Mouse (Mus musculus): ENCODE data around the gene Tgfb1. TPM values are rescaled to one million over a fixed set of nuclear protein-coding genes. Genes with fewer than 3 reads are reported as not detected.
A peak's percentile ranks its signal among the peaks of the same experiment; 100 is the strongest.

The Tgfb1 gene
- polyA plus RNA-seq, 1 experiment from 2014 or later, result 0.84 TPM

GRCm38 (mm10) chr7:25658657-25659472, 27.9 kb upstream of the Tgfb1 start, which contains the start of the genes Bckdha and Exosc5:
Bckdha (minus strand) TSS chr7:25658981.
Exosc5 (plus strand) TSS chr7:25659164.
- Histone ChIP-seq H3K9ac (peak within 1 kb of the TSS; percentile 71), H3K4me1 (replicated peaks) (peaks cover 33% of the 10 kb centered on the region), H3K9me3 (no peaks in the 10 kb centered on the region), H3K27ac (replicated peaks) (peak within 1 kb of the TSS; percentile 84), H3K4me2 (peak within 1 kb of the TSS; percentile 67), H3K4me3 (peak within 1 kb of the TSS; percentile 69), H3K27me3 (no peaks in the 10 kb centered on the region), H3K36me3 (no peaks in the 10 kb centered on the region)
- under 1% methylated on average over 50 of the region's 50 CpGs for WGBS
- ATAC-seq (ENCODE audit: low FRiP score, low read depth), result peak; percentile 98

- no peak overlapping the region for H3K4me2 ChIP-seq
- no peaks in the 10 kb centered on the region for H3K9me3 ChIP-seq
- no peak overlapping the region for H3K4me3 ChIP-seq
- H3K27me3 ChIP-seq, result no peaks in the 10 kb centered on the region
- H3K9ac ChIP-seq, result no peak overlapping the region
- no peaks in the 10 kb centered on the region for H3K4me1 ChIP-seq (replicated peaks)
- ATAC-seq (ENCODE audit: low FRiP score, low read depth), result no peak
- H3K36me3 ChIP-seq, result peaks cover 26% of the 10 kb centered on the region
- no peak overlapping the region for H3K27ac ChIP-seq (replicated peaks)
- WGBS, result 96% methylated on average over 8 of the region's 8 CpGs
These were observed 20.4 kb upstream of the Tgfb1 start for GRCm38 (mm10) chr7:25666381-25666780.

- no peak overlapping the region for H3K9ac ChIP-seq
- H3K4me3 ChIP-seq, result no peak overlapping the region
- H3K27ac ChIP-seq (replicated peaks), result no peak overlapping the region
- no peak overlapping the region for H3K4me2 ChIP-seq
- H3K9me3 ChIP-seq, result no peaks in the 10 kb centered on the region
- 87% methylated on average over 10 of the region's 10 CpGs for WGBS
- peaks cover 23% of the 10 kb centered on the region for H3K36me3 ChIP-seq
- no peaks in the 10 kb centered on the region for H3K4me1 ChIP-seq (replicated peaks)
- no peak for ATAC-seq (ENCODE audit: low FRiP score, low read depth)
- peaks cover 12% of the 10 kb centered on the region for H3K27me3 ChIP-seq
These were observed 17.6 kb upstream of the Tgfb1 start for GRCm38 (mm10) chr7:25669158-25669557.

GRCm38 (mm10) chr7:25669631-25670030, 17.2 kb upstream of the Tgfb1 start:
- Histone ChIP-seq H3K9me3 (no peaks in the 10 kb centered on the region), H3K9ac (no peak overlapping the region), H3K36me3 (peaks cover 19% of the 10 kb centered on the region), H3K27ac (replicated peaks) (no peak overlapping the region), H3K4me3 (no peak overlapping the region), H3K4me2 (no peak overlapping the region), H3K4me1 (replicated peaks) (peaks cover 5% of the 10 kb centered on the region), H3K27me3 (peaks cover 13% of the 10 kb centered on the region)
- ATAC-seq (ENCODE audit: low FRiP score, low read depth), result no peak
- WGBS, result 80% methylated on average over 9 of the region's 9 CpGs

GRCm38 (mm10) chr7:25670096-25670495, 16.7 kb upstream of the Tgfb1 start:
- H3K9me3 ChIP-seq, result no peaks in the 10 kb centered on the region
- H3K27ac ChIP-seq (replicated peaks), result no peak overlapping the region
- H3K4me1 ChIP-seq (replicated peaks), result peaks cover 9% of the 10 kb centered on the region
- no peak overlapping the region for H3K9ac ChIP-seq
- WGBS, result 95% methylated on average over 4 of the region's 4 CpGs
- ATAC-seq (ENCODE audit: low FRiP score, low read depth), result no peak
- no peak overlapping the region for H3K4me3 ChIP-seq
- no peak overlapping the region for H3K4me2 ChIP-seq
- peaks cover 18% of the 10 kb centered on the region; the same call in 1 of the 2 replicates for H3K36me3 ChIP-seq
- peaks cover 13% of the 10 kb centered on the region for H3K27me3 ChIP-seq

- no peak overlapping the region for H3K4me3 ChIP-seq
- WGBS, result 76% methylated on average over 2 of the region's 2 CpGs
- H3K4me1 ChIP-seq (replicated peaks), result peaks cover 14% of the 10 kb centered on the region
- H3K27ac ChIP-seq (replicated peaks), result no peak overlapping the region
- peaks cover 13% of the 10 kb centered on the region for H3K27me3 ChIP-seq
- no peak overlapping the region for H3K9ac ChIP-seq
- ATAC-seq (ENCODE audit: low FRiP score, low read depth), result no peak
- H3K9me3 ChIP-seq, result no peaks in the 10 kb centered on the region
- no peak overlapping the region for H3K4me2 ChIP-seq
- peaks cover 14% of the 10 kb centered on the region; the same call in 1 of the 2 replicates for H3K36me3 ChIP-seq
These were observed 15.1 kb upstream of the Tgfb1 start for GRCm38 (mm10) chr7:25671686-25672085.

GRCm38 (mm10) chr7:25672442-25672841, 14.4 kb upstream of the Tgfb1 start:
- H3K4me2 ChIP-seq, result no peak overlapping the region
- no peak overlapping the region for H3K27ac ChIP-seq (replicated peaks)
- H3K9ac ChIP-seq, result no peak overlapping the region
- peaks cover 14% of the 10 kb centered on the region for H3K4me1 ChIP-seq (replicated peaks)
- peaks cover 13% of the 10 kb centered on the region for H3K27me3 ChIP-seq
- no peaks in the 10 kb centered on the region for H3K9me3 ChIP-seq
- ATAC-seq (ENCODE audit: low FRiP score, low read depth), result no peak
- 53% methylated on average over 4 of the region's 4 CpGs for WGBS
- H3K4me3 ChIP-seq, result no peak overlapping the region
- peaks cover 11% of the 10 kb centered on the region; the same call in 1 of the 2 replicates for H3K36me3 ChIP-seq

- Histone ChIP-seq H3K9me3 (no peaks in the 10 kb centered on the region), H3K4me3 (peak overlapping the region; percentile 54), H3K9ac (peak overlapping the region; percentile 61), H3K4me2 (peak overlapping the region; percentile 76), H3K27me3 (peaks cover 18% of the 10 kb centered on the region), H3K36me3 (no peaks in the 10 kb centered on the region; the same call in 1 of the 2 replicates), H3K4me1 (replicated peaks) (peaks cover 14% of the 10 kb centered on the region), H3K27ac (replicated peaks) (no peak overlapping the region)
- ATAC-seq (ENCODE audit: low FRiP score, low read depth), result peak; percentile 5; the same call in 1 of the 2 replicates
- 25% methylated on average over 9 of the region's 9 CpGs for WGBS
These were observed 12.5 kb upstream of the Tgfb1 start for GRCm38 (mm10) chr7:25674297-25674696.

- ATAC-seq (ENCODE audit: low FRiP score, low read depth), result peak; percentile 63
- H3K9me3 ChIP-seq, result no peaks in the 10 kb centered on the region
- WGBS, result 3% methylated on average over 28 of the region's 29 CpGs
- H3K4me1 ChIP-seq (replicated peaks), result peaks cover 15% of the 10 kb centered on the region
- H3K27ac ChIP-seq (replicated peaks), result no peak within 1 kb of the TSS
- peaks cover 18% of the 10 kb centered on the region for H3K27me3 ChIP-seq
- H3K36me3 ChIP-seq, result no peaks in the 10 kb centered on the region; the same call in 1 of the 2 replicates
- peak within 1 kb of the TSS; percentile 61 for H3K9ac ChIP-seq
- peak within 1 kb of the TSS; percentile 54 for H3K4me3 ChIP-seq
- peak within 1 kb of the TSS; percentile 76 for H3K4me2 ChIP-seq
These were observed 12.0 kb upstream of the Tgfb1 start, which contains the start of gene Tmem91 for GRCm38 (mm10) chr7:25674719-25675300. Tmem91 (minus strand) TSS chr7:25675166.

- Histone ChIP-seq H3K4me1 (replicated peaks) (peaks cover 21% of the 10 kb centered on the region), H3K9ac (peak overlapping the region; percentile 61; the same call in 1 of the 2 replicates), H3K27me3 (peaks cover 18% of the 10 kb centered on the region), H3K4me2 (peak overlapping the region; percentile 76), H3K27ac (replicated peaks) (no peak overlapping the region), H3K9me3 (no peaks in the 10 kb centered on the region), H3K4me3 (peak overlapping the region; percentile 54), H3K36me3 (no peaks in the 10 kb centered on the region; the same call in 1 of the 2 replicates)
- WGBS, result 45% methylated on average over 6 of the region's 6 CpGs
- no peak for ATAC-seq (ENCODE audit: low FRiP score, low read depth)
These were observed 11.4 kb upstream of the Tgfb1 start for GRCm38 (mm10) chr7:25675405-25675804.

GRCm38 (mm10) chr7:25676085-25676781, 10.6 kb upstream of the Tgfb1 start:
- Histone ChIP-seq H3K27ac (replicated peaks) (peak overlapping the region; percentile 61), H3K4me2 (no peak overlapping the region), H3K9ac (no peak overlapping the region), H3K27me3 (peaks cover 18% of the 10 kb centered on the region), H3K9me3 (no peaks in the 10 kb centered on the region), H3K4me3 (no peak overlapping the region), H3K36me3 (no peaks in the 10 kb centered on the region; the same call in 1 of the 2 replicates), H3K4me1 (replicated peaks) (peaks cover 24% of the 10 kb centered on the region)
- ATAC-seq (ENCODE audit: low FRiP score, low read depth), result peak; percentile 20; the same call in 1 of the 2 replicates
- WGBS, result 35% methylated on average over 15 of the region's 15 CpGs

All from hindbrain, embryonic 15.5 days (tissue).